Mouse (Mus musculus) liver, adult 2 months (tissue): ENCODE data around the gene Krt222.

Experiments used
- CTCF ChIP-seq: fragments of 200-500 bp; IDR thresholded peaks from 2 replicates; pipeline ENCODE4 v1.5.1; 2011; ENCODE audit warnings: low read depth, low read length, control low read depth
- POLR2A ChIP-seq: fragments of 200-500 bp; IDR thresholded peaks from 2 replicates; pipeline ENCODE4 v1.6.1; 2011; ENCODE audit warnings: low read length, control low read depth; ENCODE audit not compliant: insufficient read depth; ENCODE audit errors: extremely low read depth

DNA sequence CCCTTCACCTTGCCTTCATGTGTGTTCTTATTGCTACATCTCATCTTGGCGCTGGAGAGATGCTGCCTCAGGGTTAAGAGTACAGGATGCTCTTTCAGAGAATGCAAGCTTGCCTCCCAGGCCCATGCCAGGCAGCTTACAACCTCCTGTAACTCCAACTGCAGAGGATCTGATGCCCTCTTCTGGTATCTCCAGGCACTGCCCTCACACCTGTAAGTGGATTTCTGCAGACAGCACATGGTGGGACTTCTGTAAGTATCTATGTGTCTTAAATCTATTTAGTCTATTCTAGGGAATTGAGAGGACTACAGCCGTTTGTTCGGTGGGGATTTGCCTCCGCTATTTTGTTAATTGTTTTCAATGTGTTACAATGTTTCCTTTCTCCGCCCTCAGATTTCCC is 49.0 kb upstream of the Krt222 start:
- peak; percentile 61 for TF ChIP-seq CTCF
- no peak for TF ChIP-seq POLR2A
